Mouse (Mus musculus) MEL (cell line): ENCODE measurements around the gene Ctr9. TPM values are rescaled to one million over a fixed set of nuclear protein-coding genes. Genes with fewer than 3 reads are reported as not detected.
A peak's percentile ranks its signal among the peaks of the same experiment; 100 is the strongest.

Source experiments
- DNase-seq: peaks from one replicate; pipeline ENCODE4 v3.0.0; 2011; ENCODE audit warnings: low read depth, low spot score
- H3K27ac ChIP-seq: 2 replicates; pipeline ENCODE4 v1.5.1; 2012; ENCODE audit warnings: low read depth, mild to moderate bottlenecking, control low read depth, low read length, moderate library complexity; ENCODE audit not compliant: control insufficient read depth
- H3K27me3 ChIP-seq, 2 experiments: fragments of 150-350 bp in 1 of 2; sonication (generic) in 1 of 2; 2 replicates each; pipeline ENCODE4 v1.6.1; 2012; ENCODE audit warnings: low read length in 2 of 2, mild to moderate bottlenecking in 2 of 2, improper control_type of control experiment in 1 of 2, moderate library complexity in 1 of 2; ENCODE audit not compliant: insufficient read depth in 2 of 2, control insufficient read depth in 1 of 2
- H3K36me3 ChIP-seq, 2 experiments: 2 replicates each; pipeline ENCODE4 v1.6.1; 2012 to 2014; ENCODE audit warnings: low read length in 2 of 2, improper control_type of control experiment in 1 of 2, inconsistent platforms in 1 of 2, mild to moderate bottlenecking in 1 of 2; ENCODE audit not compliant: insufficient read depth in 2 of 2, control insufficient read depth in 1 of 2
- H3K4me1 ChIP-seq, 2 experiments: fragments of 150-350 bp in 1 of 2; sonication (generic) in 1 of 2; 2 replicates each; pipeline ENCODE4 v1.6.1; 2012; ENCODE audit warnings: low read length in 2 of 2, improper control_type of control experiment in 1 of 2, mild to moderate bottlenecking in 1 of 2; ENCODE audit not compliant: insufficient read depth in 2 of 2, control insufficient read depth in 1 of 2
- H3K4me3 ChIP-seq, 2 experiments: fragments of 150-350 bp in 1 of 2; sonication (generic) in 1 of 2; 2 replicates each; pipeline ENCODE4 v1.5.1; 2012; ENCODE audit warnings: low read depth in 2 of 2, low read length in 2 of 2, mild to moderate bottlenecking in 2 of 2, moderate library complexity in 2 of 2, control low read depth in 1 of 2, improper control_type of control experiment in 1 of 2; ENCODE audit not compliant: control insufficient read depth in 1 of 2, insufficient read depth in 1 of 2
- H3K79me2 ChIP-seq: 2 replicates; pipeline ENCODE4 v1.6.1; 2012; ENCODE audit warnings: mild to moderate bottlenecking, low read length, moderate library complexity; ENCODE audit not compliant: control insufficient read depth, poor library complexity, insufficient read depth
- H3K9ac ChIP-seq: 2 replicates; pipeline ENCODE4 v1.6.1; 2012; ENCODE audit warnings: low read depth, mild to moderate bottlenecking, control low read depth, low read length, moderate library complexity; ENCODE audit not compliant: control insufficient read depth, poor library complexity, severe bottlenecking
- H3K9me3 ChIP-seq: fragments of 150-350 bp; sonication (generic); replicated peaks from 2 replicates; pipeline ENCODE4 v1.6.1; 2012; ENCODE audit warnings: mild to moderate bottlenecking, low read length, improper control_type of control experiment, moderate library complexity; ENCODE audit not compliant: insufficient read depth
- CHD2 ChIP-seq: IDR thresholded peaks from 2 replicates; pipeline ENCODE4 v1.6.1; 2011; ENCODE audit warnings: low read length, improper control_type of control experiment
- CTCF ChIP-seq, 3 experiments: IDR thresholded peaks in 2 of 3; conservative IDR thresholded peaks in 1 of 3; 2 replicates each; pipeline ENCODE4 v1.5.1; 2011 to 2012; ENCODE audit warnings: low read length in 3 of 3, low read depth in 2 of 3, mild to moderate bottlenecking in 2 of 3, improper control_type of control experiment in 1 of 3, inconsistent platforms in 1 of 3, mixed read lengths in 1 of 3, moderate library complexity in 1 of 3; ENCODE audit not compliant: control insufficient read depth in 1 of 3, insufficient read depth in 1 of 3, poor library complexity in 1 of 3, severe bottlenecking in 1 of 3
- ETS1 ChIP-seq: IDR thresholded peaks from 2 replicates; pipeline ENCODE4 v1.6.1; 2012; ENCODE audit warnings: low read depth, mild to moderate bottlenecking, inconsistent platforms, low read length, improper control_type of control experiment, moderate library complexity
- KAT2A ChIP-seq: conservative IDR thresholded peaks from 2 replicates; pipeline ENCODE4 v1.6.1; 2012; ENCODE audit warnings: low read depth, low read length, improper control_type of control experiment, inconsistent platforms
- MAFK ChIP-seq: IDR thresholded peaks from 2 replicates; pipeline ENCODE4 v1.6.1; 2011; ENCODE audit warnings: low read depth, mild to moderate bottlenecking, low read length, improper control_type of control experiment, borderline replicate concordance
- MYB ChIP-seq: IDR thresholded peaks from 2 replicates; pipeline ENCODE4 v1.6.1; 2011; ENCODE audit warnings: mild to moderate bottlenecking, low read depth, low read length, improper control_type of control experiment
- MYC ChIP-seq: IDR thresholded peaks from 2 replicates; pipeline ENCODE4 v1.6.1; 2011; ENCODE audit warnings: low read depth, mild to moderate bottlenecking, low read length, improper control_type of control experiment, moderate library complexity
- POLR2A ChIP-seq, 2 experiments: IDR thresholded peaks; 2 replicates each; pipeline ENCODE4 v1.6.1; 2011 to 2012; ENCODE audit warnings: low read length in 2 of 2, mild to moderate bottlenecking in 2 of 2, control low read depth in 1 of 2, improper control_type of control experiment in 1 of 2, low read depth in 1 of 2, moderate library complexity in 1 of 2; ENCODE audit not compliant: control insufficient read depth in 1 of 2, insufficient read depth in 1 of 2, poor library complexity in 1 of 2
- SIN3A ChIP-seq: IDR thresholded peaks from 2 replicates; pipeline ENCODE4 v1.6.1; 2012; ENCODE audit warnings: low read length, improper control_type of control experiment, inconsistent platforms
- SMC3 ChIP-seq: IDR thresholded peaks from 2 replicates; pipeline ENCODE4 v1.6.1; 2011; ENCODE audit warnings: low read depth, low read length, improper control_type of control experiment
- TAL1 ChIP-seq: IDR thresholded peaks from 2 replicates; pipeline ENCODE4 v1.6.1; 2012; ENCODE audit warnings: mild to moderate bottlenecking, inconsistent platforms, low read length, moderate library complexity, mixed read lengths
- TBP ChIP-seq: IDR thresholded peaks from 2 replicates; pipeline ENCODE4 v1.8.0; 2011; ENCODE audit warnings: low read depth, low read length, improper control_type of control experiment
- ZKSCAN1 ChIP-seq: IDR thresholded peaks from 2 replicates; pipeline ENCODE4 v1.6.1; 2012; ENCODE audit warnings: low read depth, mild to moderate bottlenecking, inconsistent platforms, low read length, improper control_type of control experiment, moderate library complexity
- polyA plus RNA-seq, 2 experiments: library from polyadenylated mRNA; stranded (reverse) in 1 of 2; unstranded in 1 of 2; fragments of >175 nt in 1 of 2; fragments of >200 nt in 1 of 2; gene quantifications; 2 replicates each; pipeline versions ENCODE4 v1.2.1 to v1.2.4; 2012; ENCODE audit warnings: low replicate concordance in 2 of 2, low read depth in 1 of 2; ENCODE audit not compliant: insufficient read length in 2 of 2, insufficient read depth in 1 of 2, missing spikeins in 1 of 2
- total RNA-seq: library from RNA; depleted of rRNA; stranded (reverse); fragments of 300-350 nt; gene quantifications from 2 replicates; pipeline ENCODE4 v1.2.3, GENCODE M21; 2012

Ctr9 gene
- total and polyA plus RNA-seq, 3 experiments, result 37.5 to 141 (median 42.8) TPM

- peaks cover 0 to 3% of the 10 kb centered on the region in 2 experiments; a peak in 2 of 4 replicates for H3K4me1 ChIP-seq
- no peaks in the 10 kb centered on the region for H3K36me3 ChIP-seq
- H3K79me2 ChIP-seq, result no peaks in the 10 kb centered on the region
- no peak overlapping the region for H3K4me3 ChIP-seq
- H3K27ac ChIP-seq, result no peak overlapping the region
- H3K9ac ChIP-seq, result no peak overlapping the region
- no peak for DNase-seq
- H3K9me3 ChIP-seq, result no peaks in the 10 kb centered on the region
- no peak for TF ChIP-seq TAL1
- no peak for TF ChIP-seq TBP
- TF ChIP-seq MYB, result no peak
- TF ChIP-seq CTCF (IDR thresholded peaks at IDR 0.05 in 2 of 3, conservative IDR thresholded peaks at IDR 0.05 in 1 of 3; ENCODE audit: control insufficient read depth in 1 of 3, insufficient read depth in 1 of 3, low read depth in 2 of 3, low read length in 3 of 3, poor library complexity in 1 of 3, severe bottlenecking in 1 of 3), result no peak
- no peak for TF ChIP-seq KAT2A
- TF ChIP-seq SIN3A, result no peak
- TF ChIP-seq POLR2A (IDR thresholded peaks at IDR 0.05; ENCODE audit: control insufficient read depth in 1 of 2, insufficient read depth in 1 of 2, low read depth in 1 of 2, low read length in 2 of 2, poor library complexity in 1 of 2), result no peak
- no peak for TF ChIP-seq MAFK
- TF ChIP-seq ZKSCAN1, result no peak
- no peak for TF ChIP-seq SMC3
- no peak for TF ChIP-seq MYC
- TF ChIP-seq, all 39 proteins: peak for 0
- no peaks in the 10 kb centered on the region for H3K27me3 ChIP-seq
Measured at GRCm38 (mm10) chr7:111059527-111059926, 30.8 kb downstream of the Ctr9 start.

DNA sequence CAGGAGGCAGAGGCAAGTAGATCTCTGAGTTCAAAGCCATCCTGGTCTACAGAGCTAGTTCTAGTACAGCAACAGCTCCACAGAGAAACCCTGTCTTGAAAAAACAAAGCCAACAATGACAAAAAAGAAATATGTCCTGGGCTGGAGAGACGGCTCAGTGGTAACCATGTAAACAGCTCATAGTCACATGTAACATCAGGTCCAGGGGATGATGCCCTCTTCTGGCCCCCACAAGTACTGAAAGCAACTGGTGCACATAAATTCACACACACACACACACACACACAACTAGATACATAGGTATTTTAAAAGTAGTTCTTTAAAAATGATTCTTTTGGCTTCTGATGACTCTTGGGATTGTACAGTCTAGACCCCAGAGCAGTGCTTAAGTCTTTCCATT, 34.2 kb downstream of the Ctr9 start:
- no peak overlapping the region for H3K9ac ChIP-seq
- no peaks in the 10 kb centered on the region for H3K27me3 ChIP-seq
- TF ChIP-seq CTCF (IDR thresholded peaks at IDR 0.05 in 2 of 3, conservative IDR thresholded peaks at IDR 0.05 in 1 of 3; ENCODE audit: control insufficient read depth in 1 of 3, insufficient read depth in 1 of 3, low read depth in 2 of 3, low read length in 3 of 3, poor library complexity in 1 of 3, severe bottlenecking in 1 of 3), result peak in 1 of 3 experiments; percentile 14; a peak in 1 of 6 replicates
- TF ChIP-seq SMC3, result no peak
- peaks cover 0 to 2% of the 10 kb centered on the region in 2 experiments; a peak in 1 of 4 replicates for H3K36me3 ChIP-seq
- H3K4me3 ChIP-seq, result no peak overlapping the region
- no peak overlapping the region for H3K27ac ChIP-seq
- no peak for DNase-seq
- no peaks in the 10 kb centered on the region for H3K79me2 ChIP-seq
- H3K4me1 ChIP-seq, result no peaks in the 10 kb centered on the region
- no peaks in the 10 kb centered on the region for H3K9me3 ChIP-seq

GRCm38 (mm10) chr7:111068181-111068580, 39.4 kb downstream of the Ctr9 start:
- Histone ChIP-seq H3K79me2 (no peaks in the 10 kb centered on the region), H3K4me1 (no peaks in the 10 kb centered on the region), H3K27ac (no peak overlapping the region), H3K36me3 (peaks cover 2 to 28% of the 10 kb centered on the region in 2 experiments), H3K27me3 (no peaks in the 10 kb centered on the region), H3K9ac (no peak overlapping the region), H3K4me3 (no peak overlapping the region), H3K9me3 (no peaks in the 10 kb centered on the region)
- TF ChIP-seq ETS1 (no peak), CHD2 (no peak)
- no peak for DNase-seq
